Mouse (Mus musculus): ENCODE results near the gene Btbd35f7.
"Not testable (repeated sequence)": the region's sequence is repeated elsewhere in the genome, so short reads cannot be mapped to it uniquely, and the experiment has no call there.

Gene Btbd35f7

DNA sequence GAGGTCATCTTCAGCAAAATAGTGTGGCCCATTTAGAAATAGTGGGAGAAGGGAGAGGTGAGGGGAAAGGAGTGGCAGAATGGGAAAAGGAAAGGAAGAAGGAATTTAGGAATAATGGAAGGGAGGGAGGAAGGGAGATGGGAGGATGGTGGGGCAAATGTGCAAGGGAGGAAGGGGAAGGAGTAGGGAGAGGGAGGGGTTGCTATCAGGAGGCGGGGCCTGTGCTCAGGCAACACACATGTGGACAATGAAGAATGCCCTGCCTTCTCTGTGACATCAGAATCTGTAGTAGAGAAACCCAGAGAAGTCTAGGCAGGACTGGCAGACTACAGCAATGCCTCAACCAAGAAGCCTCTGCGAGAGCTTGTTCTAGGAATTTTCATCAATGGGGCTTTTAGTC is at the start of gene Btbd35f7:
Gene Btbd35f7 (plus strand): TSS at position 301 of the 400 bp plus-strand sequence.
- in situ Hi-C loops (cut with MboI; ENCODE audit: unreplicated experiment in 2 of 2): not testable (repeated sequence)
